Mouse (Mus musculus): ENCODE measurements around the gene Atf1.
"Not testable (repeated sequence)": the region's sequence is repeated elsewhere in the genome, so short reads cannot be mapped to it uniquely, and the experiment has no call there.

Atf1 gene

DNA sequence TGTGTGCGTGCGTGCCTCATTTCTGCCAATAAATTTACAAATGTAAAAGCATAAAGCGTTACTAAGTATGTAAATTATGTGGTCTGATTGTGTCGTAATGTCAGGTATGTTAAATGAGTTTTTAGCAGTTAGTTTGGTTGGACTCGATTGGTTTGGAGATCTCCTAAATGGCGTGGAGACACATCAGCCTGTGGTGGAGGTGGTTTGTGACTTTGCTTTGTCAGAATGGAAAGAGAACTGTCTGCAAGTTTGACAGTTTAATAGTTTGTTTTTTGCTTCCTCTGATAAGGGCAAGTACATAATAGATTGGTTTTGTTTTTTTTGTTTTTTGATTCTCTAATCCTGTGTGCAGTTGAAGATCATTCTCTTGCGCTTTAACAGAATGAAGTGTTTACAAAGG lies 32.7 kb downstream of the Atf1 start:
- DNase-seq (ENCODE audit: low read depth, low spot score): not testable (repeated sequence)

DNA sequence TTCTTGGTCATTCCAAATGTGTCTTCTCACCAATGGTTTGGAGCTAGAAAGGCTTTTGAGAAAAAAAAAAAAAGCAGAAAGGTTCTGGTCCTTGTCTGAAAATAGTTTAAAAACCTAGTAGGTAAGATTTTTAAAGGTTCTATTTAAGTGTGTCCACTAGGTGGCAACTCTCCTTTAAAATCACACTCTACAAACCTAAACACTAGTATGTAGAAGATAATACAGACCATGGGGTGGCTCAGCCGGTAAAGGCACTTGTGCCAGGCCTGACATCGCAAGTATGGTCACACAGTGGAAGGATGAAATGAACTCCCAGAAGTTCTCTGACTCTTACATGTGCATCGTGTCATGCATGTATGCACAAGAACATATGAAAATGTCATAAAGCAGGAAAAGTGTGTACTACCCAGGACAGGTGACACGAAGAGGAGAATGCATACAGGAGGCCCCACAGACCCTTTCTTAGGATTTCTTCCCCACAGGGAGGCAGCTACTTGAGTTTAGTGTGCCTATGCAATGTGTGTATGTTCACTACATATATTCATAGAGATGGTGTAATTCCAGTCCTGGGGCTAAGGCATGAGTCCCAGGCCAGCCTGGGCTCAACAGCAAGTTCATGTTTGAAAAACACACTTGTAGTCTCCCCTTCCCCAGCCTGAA lies 35.8 kb downstream of the Atf1 start:
- peak; percentile 11 for DNase-seq (ENCODE audit: low read depth, low spot score)

DNA sequence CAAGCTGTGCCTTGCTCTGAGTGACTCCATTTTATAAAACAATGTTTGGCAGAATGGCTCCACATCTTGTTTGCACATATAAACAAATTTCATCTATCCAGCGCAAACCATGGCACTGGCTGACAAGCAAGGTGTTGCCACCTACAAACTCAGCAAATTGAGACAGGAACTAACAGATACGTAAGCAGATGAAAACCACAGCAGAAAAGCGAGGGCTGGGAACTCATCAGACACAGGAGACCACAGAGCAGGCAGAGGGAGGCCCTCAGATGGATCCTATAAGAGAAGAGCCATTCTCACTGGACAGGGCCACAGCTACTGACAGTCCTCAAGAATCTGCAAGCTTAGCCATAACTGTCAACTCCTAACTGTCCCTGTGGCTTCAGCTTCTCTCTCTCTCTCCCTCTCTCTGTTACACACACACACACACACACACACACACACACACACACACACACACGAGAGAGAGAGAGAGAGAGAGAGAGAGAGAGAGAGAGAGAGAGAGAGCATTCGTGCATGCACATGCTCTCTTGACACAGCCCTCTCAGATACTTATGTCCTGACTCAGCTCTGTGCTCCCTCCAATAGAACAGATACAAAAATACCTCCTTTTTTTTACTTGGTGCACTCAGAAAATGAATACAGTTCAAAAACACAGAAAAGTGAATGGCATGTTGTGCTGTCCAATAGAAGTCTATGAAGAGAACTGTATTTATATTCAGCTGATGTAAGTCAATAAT lies 38.1 kb downstream of the Atf1 start:
- no peak for DNase-seq (ENCODE audit: low read depth, low spot score)

DNA sequence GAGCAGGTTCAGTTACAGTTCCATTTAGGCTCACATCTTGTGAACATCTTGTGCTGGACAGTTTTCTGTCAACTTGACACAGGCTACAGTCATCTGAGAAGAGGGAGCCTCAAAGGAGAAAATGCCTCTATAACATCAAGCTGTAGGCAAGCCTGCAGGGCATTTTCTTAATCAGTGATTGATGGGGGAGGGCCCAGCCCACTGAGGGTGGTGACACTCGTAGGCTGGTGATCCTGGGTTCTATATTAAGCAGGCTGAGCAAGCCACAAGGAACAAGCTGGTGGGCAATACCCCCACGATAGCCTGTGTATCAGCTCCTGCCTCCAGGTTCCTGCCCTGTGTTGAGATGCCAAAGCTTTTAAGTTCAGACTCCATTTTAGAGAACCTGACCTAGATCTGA lies 41.3 kb downstream of the Atf1 start:
- no peak for DNase-seq (ENCODE audit: low read depth, low spot score)

DNA sequence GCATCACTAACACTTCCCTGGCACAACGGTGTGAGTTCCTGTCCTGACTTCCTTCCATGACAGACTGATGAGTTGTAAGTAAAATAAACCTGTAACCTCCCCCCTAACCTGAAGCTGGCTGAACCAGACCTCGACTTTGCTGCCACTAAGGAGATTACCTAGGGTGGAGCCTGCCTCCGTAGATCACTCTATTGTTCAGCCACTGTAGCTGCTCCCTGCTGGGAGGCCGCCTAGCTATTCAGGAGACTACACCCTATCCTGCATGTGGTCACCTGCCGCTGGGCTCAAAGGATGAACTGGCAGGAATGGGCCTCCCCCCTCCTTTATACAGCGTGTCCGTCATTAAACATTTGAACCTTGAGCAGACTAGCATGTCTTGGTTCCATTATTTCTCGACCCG lies 42.2 kb downstream of the Atf1 start:
- DNase-seq (ENCODE audit: low read depth, low spot score): no peak

DNA sequence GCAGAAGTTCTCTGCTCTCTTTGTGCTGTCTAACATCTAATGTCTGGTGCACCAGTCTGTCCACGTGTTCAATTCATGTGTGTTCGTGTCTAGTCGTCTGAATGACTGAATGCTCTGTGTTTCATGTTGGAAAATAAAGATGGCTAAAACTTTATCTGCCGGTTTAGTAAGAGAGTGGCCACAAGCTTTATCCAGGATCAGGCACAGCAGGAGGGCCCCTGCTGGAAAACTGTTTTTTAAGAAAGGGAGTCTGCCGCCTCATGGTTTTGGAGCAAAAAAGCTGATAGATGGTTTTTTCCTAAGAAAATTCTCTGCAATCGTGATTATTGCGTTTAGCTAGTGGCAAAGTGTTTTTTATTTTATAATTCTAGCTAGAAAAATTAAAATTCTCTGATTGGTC lies 43.0 kb downstream of the Atf1 start:
- DNase-seq (ENCODE audit: low read depth, low spot score): not testable (repeated sequence)

DNA sequence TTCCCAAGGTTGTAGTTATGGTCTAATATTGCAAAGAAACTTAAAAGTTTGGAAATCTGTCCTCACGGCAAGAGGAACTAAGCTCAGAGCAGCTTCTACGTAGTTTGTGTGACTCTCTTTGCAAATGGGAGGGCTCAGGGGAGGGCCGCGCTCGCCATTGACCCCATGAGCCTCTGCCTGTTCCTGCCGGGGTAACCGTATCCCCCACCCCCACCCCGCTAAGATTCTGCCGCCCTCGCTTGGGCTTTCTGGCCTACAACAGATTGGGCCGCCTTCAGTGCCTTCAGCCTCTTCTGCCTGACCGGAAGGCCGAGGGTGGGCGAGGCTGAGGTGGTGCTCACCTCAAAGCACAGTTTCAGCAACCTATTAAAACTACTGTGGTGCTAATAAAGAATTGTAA lies 43.8 kb downstream of the Atf1 start:
- no peak for DNase-seq (ENCODE audit: low read depth, low spot score)

DNA sequence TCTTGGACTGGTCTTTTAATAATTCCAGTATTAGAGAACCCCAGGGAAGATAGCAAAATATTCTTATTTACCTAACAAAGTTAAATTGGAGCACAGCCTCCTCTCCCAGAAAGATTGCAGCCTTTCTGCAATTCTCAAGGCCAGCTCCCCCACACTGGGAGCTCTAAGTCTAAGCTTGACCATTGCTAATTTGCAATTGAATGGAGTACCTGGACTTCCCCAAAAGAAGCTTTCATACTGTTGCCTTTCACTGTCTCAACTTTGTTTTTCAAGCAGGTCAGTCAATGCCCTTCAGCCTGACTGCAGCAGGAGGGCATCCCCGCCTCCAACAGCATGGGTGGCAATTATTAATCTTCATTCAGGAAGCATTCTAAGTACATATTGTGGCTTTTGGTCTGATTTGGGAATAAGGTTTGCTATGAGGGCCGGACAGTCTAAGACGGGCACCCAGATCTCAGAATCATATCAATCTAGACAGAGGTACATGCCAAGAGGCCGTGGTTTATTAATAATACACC lies 46.2 kb downstream of the Atf1 start:
- DNase-seq (ENCODE audit: low read depth, low spot score): not testable (repeated sequence)

DNA sequence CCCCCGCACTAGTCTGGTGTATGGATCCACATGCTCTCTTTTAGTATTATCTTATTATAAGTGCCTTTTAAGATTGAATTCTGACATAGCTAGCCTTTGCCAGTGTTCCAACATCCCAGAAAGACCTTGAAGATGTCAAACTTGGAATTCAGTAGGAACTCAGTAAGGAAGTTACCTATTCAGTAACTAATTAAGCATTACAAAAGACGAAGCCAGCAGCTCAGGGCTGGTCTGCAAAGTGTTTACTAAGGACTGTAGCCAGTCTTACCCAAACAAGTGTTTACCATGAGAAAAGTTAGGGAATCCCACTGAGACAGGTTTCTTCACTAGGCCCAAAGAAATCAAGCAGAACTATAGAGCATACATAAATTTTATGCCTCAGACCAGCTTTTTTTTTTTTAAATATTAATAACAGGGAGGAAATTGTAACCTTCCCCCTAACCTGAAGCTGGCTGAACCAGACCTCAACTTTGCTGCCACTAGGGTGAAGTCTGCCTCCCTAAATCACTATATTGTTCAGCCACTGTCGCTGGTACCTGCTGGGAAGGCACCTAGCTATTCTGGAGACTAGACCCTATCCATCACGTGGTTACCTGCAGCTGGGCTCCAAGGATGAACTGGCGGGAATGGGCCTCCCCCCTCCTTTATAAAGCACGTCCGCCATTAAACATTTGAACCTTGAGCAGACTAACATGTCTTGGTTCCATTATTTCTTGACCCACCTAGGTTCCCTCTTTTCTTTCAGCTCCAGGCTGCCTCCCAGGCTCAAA lies 47.4 kb downstream of the Atf1 start:
- no peak for DNase-seq (ENCODE audit: low read depth, low spot score)

DNA sequence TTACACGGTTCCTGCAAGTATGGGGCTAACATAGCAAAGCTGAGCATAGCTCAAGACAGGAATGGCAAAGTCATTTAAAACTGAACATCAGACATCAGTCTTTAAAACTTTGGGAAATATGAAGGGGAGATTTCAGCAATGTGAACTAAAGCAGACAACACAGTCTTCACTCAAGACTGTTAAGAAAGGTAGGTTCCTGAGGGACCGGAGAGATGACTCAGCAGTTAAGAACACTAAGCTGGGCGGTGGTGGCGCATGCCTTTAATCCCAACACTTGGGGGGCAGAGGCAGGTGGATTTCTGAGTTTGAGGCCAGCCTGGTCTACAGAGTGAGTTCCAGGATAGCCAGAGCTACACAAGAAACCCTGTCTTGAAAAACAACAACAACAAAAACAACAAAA lies 48.8 kb downstream of the Atf1 start:
- DNase-seq (ENCODE audit: low read depth, low spot score): no peak

DNA sequence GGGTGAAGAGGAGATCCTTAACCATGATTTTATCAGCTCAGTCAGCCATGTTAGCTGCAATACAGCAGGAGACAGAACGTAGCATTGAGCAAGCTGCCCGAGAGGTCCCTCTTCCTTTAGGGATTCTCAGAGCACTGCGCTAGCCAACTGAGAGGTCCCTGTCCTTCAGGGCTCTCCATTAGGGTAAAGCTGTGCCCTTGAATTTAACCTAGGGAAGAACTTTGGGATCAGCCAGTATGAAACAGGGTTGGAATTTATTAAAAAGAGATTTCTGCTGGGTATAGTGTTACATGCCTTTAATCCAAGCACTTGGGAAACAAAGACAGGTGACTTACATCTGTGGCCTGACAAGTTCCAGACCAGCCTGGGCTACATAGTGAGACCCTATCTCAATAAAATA lies 50.0 kb downstream of the Atf1 start:
- no peak for DNase-seq (ENCODE audit: low read depth, low spot score)

DNA sequence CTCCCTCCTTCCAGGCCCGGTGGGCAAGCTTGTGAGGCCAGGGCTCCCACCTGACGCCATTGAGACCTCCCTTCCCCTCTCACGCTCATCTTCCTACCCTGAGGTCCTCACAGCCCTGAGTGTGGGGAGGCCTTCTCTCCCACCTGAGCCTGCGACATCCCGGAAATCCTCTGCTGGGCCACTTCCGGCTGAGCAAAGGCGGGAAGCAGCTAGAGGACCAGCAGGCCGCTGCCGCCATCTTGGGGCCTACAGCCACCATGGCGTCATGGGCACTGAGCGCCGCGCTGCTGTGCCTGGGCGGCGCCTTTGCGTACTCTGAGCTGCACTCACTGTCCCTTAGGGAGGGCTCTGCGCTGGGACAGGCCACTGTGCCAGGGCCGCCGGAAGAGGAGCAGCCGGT lies 53.0 kb downstream of the Atf1 start, which contains the start of gene Tmprss12:
Gene Tmprss12 (plus strand): TSS at position 212 of the 400 bp plus-strand sequence.
- no peak for DNase-seq (ENCODE audit: low read depth, low spot score)

DNA sequence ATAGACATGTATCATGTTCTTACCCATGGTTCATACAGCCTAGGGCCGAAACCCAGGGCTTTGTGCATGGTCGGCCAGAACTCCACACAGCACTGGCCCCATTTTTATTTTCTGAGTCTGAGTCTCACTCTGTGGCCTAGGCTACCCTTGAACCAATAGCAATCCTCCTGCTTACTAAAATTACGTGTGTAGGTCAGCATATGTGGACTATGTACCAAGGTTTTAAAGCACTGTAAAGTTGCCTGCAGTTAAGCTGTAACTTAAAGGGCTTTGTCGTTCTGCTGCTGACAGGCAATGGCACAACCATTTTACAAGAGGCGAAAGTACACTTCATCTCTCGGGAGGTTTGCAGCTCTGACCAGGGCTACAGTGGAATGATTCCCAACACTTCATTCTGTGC lies 61.4 kb downstream of the Atf1 start:
- no peak for DNase-seq (ENCODE audit: low read depth, low spot score)

DNA sequence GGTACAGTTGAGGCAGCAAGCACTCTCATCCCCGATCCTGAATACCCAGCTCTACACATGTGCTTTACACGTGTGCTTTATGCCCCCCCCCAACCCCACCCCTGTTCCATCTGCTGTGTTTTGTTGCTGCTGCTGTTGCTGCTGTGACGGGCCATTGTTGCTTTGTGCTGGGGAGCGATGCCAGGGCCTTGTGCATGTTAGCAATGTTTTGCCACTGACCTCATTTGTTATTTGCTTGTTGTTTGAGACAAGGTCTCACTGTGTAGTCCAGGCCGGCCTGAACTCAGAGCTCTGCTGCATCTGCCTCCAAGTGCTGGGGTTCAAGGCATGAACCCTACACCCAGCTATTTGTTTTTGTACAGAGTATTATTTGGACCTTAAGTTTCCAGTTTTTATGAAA lies 63.2 kb downstream of the Atf1 start:
- DNase-seq (ENCODE audit: low read depth, low spot score): no peak

DNA sequence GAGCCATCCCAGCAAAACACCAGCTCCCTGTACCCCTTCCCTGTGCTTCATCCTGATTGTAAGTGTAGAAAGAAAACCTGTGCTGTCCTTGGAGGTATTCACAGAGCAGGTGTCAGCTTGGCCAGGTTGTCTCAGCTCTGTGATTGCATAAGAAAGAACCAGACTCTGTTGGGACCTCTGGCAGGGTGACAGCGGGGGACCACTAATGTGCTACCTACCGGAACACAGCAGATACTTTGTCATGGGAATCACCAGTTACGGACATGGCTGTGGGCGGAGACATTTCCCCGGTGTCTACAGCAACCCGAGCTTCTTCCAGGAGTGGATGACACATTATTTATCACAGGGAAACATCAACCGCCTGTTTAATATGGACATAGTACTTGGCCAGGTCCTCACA lies 64.7 kb downstream of the Atf1 start:
- DNase-seq (ENCODE audit: low read depth, low spot score): no peak

DNA sequence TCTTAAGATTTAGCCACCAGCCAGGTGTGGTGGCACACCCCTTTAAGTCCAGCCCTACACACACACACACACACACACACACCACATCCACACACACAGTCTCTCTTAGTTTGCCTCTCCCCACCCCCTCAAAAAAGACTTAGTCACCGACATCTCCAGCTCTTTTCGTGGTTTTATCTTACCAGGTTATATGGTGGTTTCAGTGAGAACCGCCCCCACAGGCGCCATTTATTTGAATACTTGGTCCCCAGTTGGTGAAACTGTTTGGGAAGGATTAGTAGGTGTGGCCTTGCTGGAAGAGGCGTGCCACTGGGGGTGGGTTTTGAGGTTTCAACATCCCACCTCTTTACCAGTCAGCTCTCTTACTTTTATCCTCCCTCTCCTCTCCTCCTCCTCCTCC lies 70.2 kb downstream of the Atf1 start:
- no peak for DNase-seq (ENCODE audit: low read depth, low spot score)

DNA sequence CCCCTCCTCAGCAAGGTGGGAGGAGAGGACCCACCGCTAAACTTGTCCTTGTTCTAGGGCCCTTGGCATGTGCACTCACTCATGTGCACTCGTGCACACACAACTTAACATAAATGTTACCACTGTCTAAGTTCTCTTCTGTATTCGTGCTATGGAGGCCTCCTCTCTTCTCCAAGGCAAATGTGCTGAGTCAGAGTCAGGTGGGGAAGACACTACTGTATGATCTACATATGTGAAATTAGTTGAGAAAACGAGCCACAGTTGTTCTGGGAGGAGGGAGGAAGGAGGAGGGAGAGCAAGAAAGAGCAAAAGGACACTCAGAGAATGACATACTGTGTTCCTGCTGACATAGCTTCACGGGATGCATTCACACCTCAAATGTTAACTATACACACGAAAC lies 72.9 kb downstream of the Atf1 start:
- DNase-seq (ENCODE audit: low read depth, low spot score): no peak

DNA sequence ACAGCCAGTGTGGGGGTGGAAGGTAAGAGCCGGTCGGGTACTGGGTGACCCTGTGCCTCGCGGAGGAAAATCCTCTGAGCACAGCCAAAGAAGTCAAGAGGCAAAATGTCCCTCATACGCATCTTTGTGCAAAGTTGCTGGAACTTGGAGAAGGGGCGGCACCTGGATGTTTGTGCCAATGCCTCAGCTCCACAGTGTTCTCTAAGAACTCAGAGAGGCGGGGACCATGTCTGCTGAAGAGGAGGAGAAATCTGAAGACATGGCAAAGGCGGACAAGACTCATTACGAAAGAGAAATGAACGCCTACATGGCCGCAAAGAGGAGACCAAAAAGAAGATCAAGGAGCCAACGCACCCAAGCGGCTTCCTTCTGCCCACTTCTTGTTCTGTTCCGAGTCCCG lies 73.9 kb downstream of the Atf1 start:
- no peak for DNase-seq (ENCODE audit: low read depth, low spot score)

DNA sequence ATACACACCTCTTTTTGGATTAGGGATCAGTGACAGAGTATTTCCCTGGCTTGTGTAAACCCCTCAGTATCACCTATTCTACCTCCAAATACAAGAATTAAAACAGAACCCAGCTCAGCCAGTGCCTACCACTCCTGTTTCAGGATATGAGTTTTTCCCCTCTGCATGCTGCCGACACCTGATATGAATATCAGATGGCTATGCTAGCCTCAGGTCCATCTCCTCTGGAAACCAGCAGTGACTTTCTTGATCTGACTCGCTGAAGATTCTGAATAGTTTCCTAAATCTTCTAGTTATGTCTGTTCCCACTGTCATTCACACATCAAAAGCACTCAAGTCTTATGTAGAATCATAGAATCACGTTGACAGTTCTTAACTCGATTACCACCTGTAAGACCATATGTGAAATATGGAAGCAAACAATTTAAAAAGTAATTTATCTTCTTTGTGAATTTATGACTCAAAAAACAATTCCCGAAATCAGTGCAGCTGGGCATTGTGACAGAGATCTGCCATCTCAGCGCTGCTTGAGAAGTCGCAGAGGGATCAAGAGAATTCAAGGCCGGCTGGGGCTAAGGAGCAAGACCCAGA lies 75.9 kb downstream of the Atf1 start:
- no peak for DNase-seq (ENCODE audit: low read depth, low spot score)

DNA sequence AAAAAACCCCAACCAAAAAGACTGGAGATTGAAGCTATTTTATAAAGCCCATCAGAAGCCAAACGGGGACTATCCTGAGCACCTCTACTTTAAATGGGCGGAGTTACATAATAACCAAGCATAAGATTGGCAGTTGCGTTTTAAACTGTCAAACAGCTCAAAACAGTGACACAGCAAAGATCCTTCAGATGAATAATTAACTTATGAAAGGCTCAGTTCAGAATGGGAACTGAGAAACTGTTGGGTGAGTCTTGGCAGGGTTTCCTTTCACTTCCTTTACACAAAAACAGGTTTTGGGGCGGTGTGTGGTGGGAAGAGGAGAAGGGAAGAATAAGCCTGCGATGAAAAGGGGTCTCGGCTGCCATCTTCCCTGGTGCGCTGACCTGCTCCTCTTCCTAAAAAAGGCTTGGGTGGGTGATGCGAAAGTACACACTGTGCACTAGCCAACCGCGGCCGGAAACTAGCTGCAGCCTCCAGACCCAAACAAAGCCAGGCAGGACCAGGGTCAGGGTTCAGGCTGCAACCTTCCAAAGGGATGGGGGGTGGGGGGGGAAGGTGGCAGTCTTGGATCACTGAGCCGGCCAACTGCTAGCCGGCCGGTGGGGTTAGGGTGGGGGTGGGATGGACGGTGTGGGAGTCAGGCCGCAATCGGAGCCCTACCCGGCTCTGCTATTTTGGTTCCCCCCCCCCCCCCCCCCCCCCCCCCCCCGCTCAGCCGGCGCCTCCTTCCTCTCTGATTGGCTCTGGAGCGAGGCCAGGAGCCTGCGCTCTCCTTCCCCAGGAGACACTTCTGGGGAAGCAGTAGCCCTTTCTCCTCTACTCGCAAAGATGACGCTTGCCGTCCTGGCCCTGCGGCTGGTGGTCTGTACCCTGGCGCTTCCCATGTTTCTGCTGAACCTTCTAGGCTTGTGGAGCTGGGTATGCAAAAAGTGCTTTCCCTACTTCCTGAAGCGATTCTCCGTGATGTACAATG lies 76.7 kb downstream of the Atf1 start, which contains the start of gene Mettl7a1:
Gene Mettl7a1 (plus strand): TSS at position 122 of the 973 bp plus-strand sequence.
- DNase-seq (ENCODE audit: low read depth, low spot score): peak; percentile 62

DNA sequence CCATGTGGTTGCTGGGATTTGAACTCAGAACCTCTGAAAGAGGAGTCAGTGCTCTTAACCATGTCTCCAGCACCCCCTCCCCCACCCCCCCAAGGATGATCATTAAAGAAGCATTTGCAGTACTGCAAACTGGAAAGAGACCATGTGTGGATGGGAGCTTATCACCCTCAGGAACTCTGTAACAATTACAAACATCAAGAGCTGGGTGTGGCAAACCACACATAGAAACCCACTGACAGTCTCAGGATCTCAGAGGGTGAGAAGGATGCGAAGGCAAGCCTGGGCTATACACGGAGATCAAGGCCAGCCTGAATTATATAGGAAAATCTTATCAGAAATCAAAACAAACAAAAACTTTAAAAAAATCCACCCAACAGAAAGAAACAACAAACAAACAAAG lies 78.6 kb downstream of the Atf1 start:
- no peak for DNase-seq (ENCODE audit: low read depth, low spot score)

All from forelimb bud, embryonic 11.5 days (tissue).